Mouse (Mus musculus) liver, postnatal 0 days (tissue): ENCODE data around the gene Itpr1. TPM values are rescaled to one million over a fixed set of nuclear protein-coding genes. Genes with fewer than 3 reads are reported as not detected.

Experiments
- ATAC-seq: fragments of 200-750 bp; cut with Nextera tagmentation; 2 replicates; pipeline ENCODE4 v1.8.0; 2017; ENCODE audit warnings: mild to moderate bottlenecking, moderate library complexity
- DNase-seq: peaks from one replicate; pipeline ENCODE4 v3.0.0-alpha.2; 2016
- H3K27ac ChIP-seq: fragments of 300-500 bp; sonication (generic); 2 replicates; pipeline ENCODE4 v1.5.1; 2014; ENCODE audit warnings: antibody characterized with exemption, moderate library complexity, mild to moderate bottlenecking, low read depth
- H3K27me3 ChIP-seq: fragments of 300-500 bp; sonication (generic); 2 replicates; pipeline ENCODE4 v1.6.1; 2014; ENCODE audit warnings: low read length, control low read depth, mixed read lengths; ENCODE audit not compliant: insufficient read depth
- H3K36me3 ChIP-seq: fragments of 300-500 bp; sonication (generic); replicated peaks from 2 replicates; pipeline ENCODE4 v1.6.1; 2014; ENCODE audit warnings: mild to moderate bottlenecking, control low read depth, low read length, moderate library complexity, mixed read lengths; ENCODE audit not compliant: insufficient read depth
- H3K4me1 ChIP-seq: fragments of 300-500 bp; sonication (generic); 2 replicates; pipeline ENCODE4 v1.6.1; 2014; ENCODE audit warnings: antibody characterized with exemption, mild to moderate bottlenecking, control low read depth; ENCODE audit not compliant: insufficient read depth
- H3K4me2 ChIP-seq: fragments of 300-500 bp; sonication (generic); 2 replicates; pipeline ENCODE4 v1.6.1; 2014; ENCODE audit warnings: low read depth, mild to moderate bottlenecking, low read length, moderate library complexity, mixed read lengths
- H3K4me3 ChIP-seq: fragments of 300-500 bp; sonication (generic); 2 replicates; pipeline ENCODE4 v1.5.1; 2014; ENCODE audit warnings: low read depth, low read length
- H3K9ac ChIP-seq: fragments of 300-500 bp; sonication (generic); replicated peaks from 2 replicates; pipeline ENCODE4 v1.6.1; 2014; ENCODE audit warnings: mild to moderate bottlenecking, moderate library complexity
- H3K9me3 ChIP-seq: fragments of 300-500 bp; sonication (generic); 2 replicates; pipeline ENCODE4 v1.6.1; 2016; ENCODE audit warnings: mild to moderate bottlenecking, control low read depth, low read length, mixed read lengths
- CTCF ChIP-seq: sonication (generic); IDR thresholded peaks from 2 replicates; pipeline ENCODE4 v1.5.1; 2016; ENCODE audit warnings: antibody characterized with exemption, low read depth
- EP300 ChIP-seq: IDR thresholded peaks from 2 replicates; pipeline ENCODE4 v1.6.1; 2016; ENCODE audit warnings: antibody characterized with exemption, low read depth, mild to moderate bottlenecking
- WGBS: fragments of 180-500 bp; shearing (Covaris S2); extraction: QIAGEN DNeasy Blood & Tissue Kit; methylation state at CpG from one replicate; pipeline ENCODE4 v1.1.7; 2014; ENCODE audit not compliant: insufficient replicate concordance; 5-methylcytosine and 5-hydroxymethylcytosine counted together
- polyA plus RNA-seq: library from polyadenylated mRNA; unstranded; fragments of >200 nt; fragmentation: Nextera tagmentation; extraction: Ambion mirVana; gene quantifications from 2 replicates; pipeline ENCODE4 v1.2.1, GENCODE M21; 2015

The Itpr1 gene
- polyA plus RNA-seq, 1 experiment from 2014 or later = 2.9 TPM

GRCm38 (mm10) chr6:108330461-108330860, 117.6 kb downstream of the Itpr1 start:
- H3K4me2 ChIP-seq = no peak overlapping the region
- peaks cover 17% of the 10 kb centered on the region for H3K4me1 ChIP-seq
- no peak for DNase-seq
- no peak overlapping the region for H3K9ac ChIP-seq
- WGBS = 82% methylated on average over 8 of the region's 8 CpGs
- no peaks in the 10 kb centered on the region for H3K36me3 ChIP-seq
- ATAC-seq = no peak
- H3K9me3 ChIP-seq = no peaks in the 10 kb centered on the region
- TF ChIP-seq EP300 (no peak), CTCF (no peak)
- no peaks in the 10 kb centered on the region for H3K27me3 ChIP-seq
- no peak overlapping the region for H3K4me3 ChIP-seq
- no peak overlapping the region for H3K27ac ChIP-seq

DNA sequence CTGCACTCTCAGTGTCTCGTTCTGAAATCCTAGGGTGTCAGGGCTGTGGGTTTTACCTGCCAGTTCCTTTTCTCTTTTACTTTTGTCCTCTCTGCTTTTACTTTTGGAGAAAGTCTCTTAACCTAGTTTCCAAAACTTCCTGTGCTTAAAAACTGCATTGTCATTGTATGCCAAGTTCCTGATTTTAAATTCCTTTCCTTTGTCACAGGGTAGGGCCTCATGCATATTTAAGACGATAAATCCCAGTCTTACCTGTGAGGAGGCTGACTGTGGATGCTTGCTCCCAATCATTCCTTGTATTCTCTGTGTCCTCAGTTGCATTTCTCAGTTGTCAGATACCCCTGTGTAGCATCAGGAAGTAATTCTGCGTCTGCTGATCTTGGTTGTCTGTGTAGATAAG, 118.4 kb downstream of the Itpr1 start:
- ATAC-seq (no peak), DNase-seq (no peak)
- Histone ChIP-seq H3K36me3 (no peaks in the 10 kb centered on the region), H3K9me3 (no peaks in the 10 kb centered on the region), H3K4me1 (peaks cover 12% of the 10 kb centered on the region), H3K27me3 (no peaks in the 10 kb centered on the region), H3K4me2 (no peak overlapping the region), H3K9ac (no peak overlapping the region), H3K27ac (no peak overlapping the region), H3K4me3 (no peak overlapping the region)
- WGBS = 44% methylated on average over 3 of the region's 3 CpGs
- TF ChIP-seq CTCF (no peak), EP300 (no peak)

GRCm38 (mm10) chr6:108334059-108334458, 121.2 kb downstream of the Itpr1 start:
- H3K27ac ChIP-seq = no peak overlapping the region
- H3K4me1 ChIP-seq = 0 out of 2 replicates have a peak, but pooled peaks cover 4% of the 10 kb centered on the region
- H3K9me3 ChIP-seq = no peaks in the 10 kb centered on the region
- no peak overlapping the region for H3K9ac ChIP-seq
- no peak overlapping the region for H3K4me3 ChIP-seq
- DNase-seq = no peak
- no peaks in the 10 kb centered on the region for H3K36me3 ChIP-seq
- no peaks in the 10 kb centered on the region for H3K27me3 ChIP-seq
- no peak overlapping the region for H3K4me2 ChIP-seq
- WGBS = 74% methylated on average over 3 of the region's 3 CpGs
- TF ChIP-seq EP300 = no peak
- no peak for TF ChIP-seq CTCF
- no peak for ATAC-seq

DNA sequence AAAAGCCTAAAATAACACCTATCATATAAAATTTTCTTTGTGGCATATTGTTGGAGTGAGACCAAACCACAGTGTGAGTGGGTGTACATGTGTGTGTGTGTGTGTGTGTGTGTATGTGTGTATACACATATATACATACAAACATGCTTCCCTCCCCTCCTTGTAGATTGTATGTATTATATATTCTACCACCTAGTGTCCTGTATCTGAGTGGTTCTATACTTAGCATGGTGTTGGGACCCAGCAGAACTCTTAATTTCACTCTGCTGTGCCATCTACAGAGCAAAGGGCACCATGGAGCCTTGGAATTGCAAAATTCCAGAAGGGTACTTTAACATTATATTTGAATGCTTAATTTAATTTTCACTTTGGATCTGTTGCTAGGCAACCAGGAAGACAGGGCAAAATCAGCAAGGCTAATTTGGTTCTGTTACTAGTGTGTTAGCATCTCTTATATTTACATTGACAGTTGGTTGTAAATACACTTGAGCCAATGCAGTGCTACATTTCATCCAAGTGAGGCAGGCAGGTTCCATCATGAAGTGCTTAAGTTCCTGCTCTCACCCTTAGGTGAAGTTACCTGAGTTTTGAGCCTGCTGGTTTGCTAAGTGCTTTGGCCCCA, 122.4 kb downstream of the Itpr1 start:
- no peak overlapping the region for H3K27ac ChIP-seq
- DNase-seq (no peak), ATAC-seq (no peak)
- TF ChIP-seq CTCF = no peak
- no peak for TF ChIP-seq EP300
- H3K4me1 ChIP-seq = 0 out of 2 replicates have a peak, but pooled peaks cover 4% of the 10 kb centered on the region
- H3K4me2 ChIP-seq = no peak overlapping the region
- H3K9ac ChIP-seq = no peak overlapping the region
- no peaks in the 10 kb centered on the region for H3K27me3 ChIP-seq
- peaks cover 3% of the 10 kb centered on the region; the same call in 1 of the 2 replicates for H3K36me3 ChIP-seq
- H3K4me3 ChIP-seq = no peak overlapping the region
- no peaks in the 10 kb centered on the region for H3K9me3 ChIP-seq

- DNase-seq (no peak), ATAC-seq (no peak)
- no peaks in the 10 kb centered on the region for H3K9me3 ChIP-seq
- WGBS = 81% methylated on average over 6 of the region's 6 CpGs
- H3K4me1 ChIP-seq = no peaks in the 10 kb centered on the region
- no peak overlapping the region for H3K27ac ChIP-seq
- TF ChIP-seq EP300 (no peak), CTCF (no peak)
- H3K36me3 ChIP-seq = peaks cover 3% of the 10 kb centered on the region; the same call in 1 of the 2 replicates
- no peak overlapping the region for H3K4me2 ChIP-seq
- H3K27me3 ChIP-seq = no peaks in the 10 kb centered on the region
- no peak overlapping the region for H3K4me3 ChIP-seq
- no peak overlapping the region for H3K9ac ChIP-seq
Observed at GRCm38 (mm10) chr6:108336506-108336905, 123.6 kb downstream of the Itpr1 start.

DNA sequence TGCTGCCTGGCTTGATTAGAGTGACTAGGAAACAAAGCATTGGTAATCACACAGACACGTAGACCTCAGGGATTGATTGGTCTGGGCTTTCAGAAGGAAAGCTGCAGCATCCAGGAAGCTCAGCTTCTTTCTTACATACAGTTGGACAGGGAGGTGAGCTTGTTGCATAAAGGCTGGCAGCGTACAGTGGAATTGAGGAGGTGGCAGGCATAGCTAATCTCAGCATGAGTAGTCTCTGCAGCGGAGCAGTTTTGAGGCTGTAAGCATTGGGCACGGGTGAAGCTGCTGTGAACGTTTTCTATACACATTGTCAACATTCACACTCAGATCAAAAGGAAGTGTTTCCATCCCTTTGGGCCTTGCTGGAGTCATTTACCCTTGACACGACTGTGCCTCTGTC, 124.4 kb downstream of the Itpr1 start:
- Histone ChIP-seq H3K27me3 (no peaks in the 10 kb centered on the region), H3K27ac (no peak overlapping the region), H3K4me3 (no peak overlapping the region), H3K9me3 (no peaks in the 10 kb centered on the region), H3K9ac (no peak overlapping the region), H3K4me2 (no peak overlapping the region), H3K4me1 (no peaks in the 10 kb centered on the region), H3K36me3 (peaks cover 3% of the 10 kb centered on the region; the same call in 1 of the 2 replicates)
- no peak for TF ChIP-seq EP300
- TF ChIP-seq CTCF = no peak
- ATAC-seq (no peak), DNase-seq (no peak)
- 67% methylated on average over 6 of the region's 6 CpGs for WGBS

GRCm38 (mm10) chr6:108338362-108338761, 125.5 kb downstream of the Itpr1 start:
- Histone ChIP-seq H3K27me3 (no peaks in the 10 kb centered on the region), H3K9ac (no peak overlapping the region), H3K9me3 (no peaks in the 10 kb centered on the region), H3K4me2 (no peak overlapping the region), H3K27ac (no peak overlapping the region), H3K4me3 (no peak overlapping the region), H3K4me1 (no peaks in the 10 kb centered on the region), H3K36me3 (peaks cover 3% of the 10 kb centered on the region; the same call in 1 of the 2 replicates)
- ATAC-seq (no peak), DNase-seq (no peak)
- TF ChIP-seq CTCF (no peak), EP300 (no peak)
- WGBS = 76% methylated on average over 5 of the region's 5 CpGs
